Mouse (Mus musculus) left cerebral cortex, postnatal 36 days (tissue): Measurements from ENCODE around the gene Epo. TPM values are rescaled to one million over a fixed set of nuclear protein-coding genes. Genes with fewer than 3 reads are reported as not detected.

ENCODE experiments used
- microRNA-seq: library from miRNA; unstranded; fragments of <30 nt; microRNA quantifications from one replicate; pipeline ENCODE4 v1.2.0, GENCODE M21; 2022
- total RNA-seq, 2 experiments: library from RNA; stranded (reverse); gene quantifications; 2 replicates each; pipeline ENCODE4 v1.2.3; 2021

Gene Epo
- total RNA-seq, 2 experiments from 2014 or later, result not detected

Small RNA genes lying within 50 kb of the gene (microRNA-seq; reads per million reads assigned to microRNA genes)
- 3.3 reads per million, percentile 7 among the genes with 10 or more reads in this experiment for gene Mir6418

Other genes starting within 250 kb of the Epo start
- 10 to 100 TPM; 60.1 to 64.5 TPM for gene Ache, start 245.7 kb downstream of the Epo start, total RNA-seq
- gene Ufsp1, start 238.6 kb downstream of the Epo start, total RNA-seq, result 10 to 100 TPM; 11.4 to 15.0 TPM
- 100 to 1,000 TPM; 132 to 230 TPM for gene Srrt, start 225.6 kb downstream of the Epo start, total RNA-seq
- 1 to 10 TPM; 3.5 to 5.1 TPM for gene Trip6, start 218.8 kb downstream of the Epo start, total RNA-seq
- 10 to 100 TPM; 21.1 to 25.2 TPM for gene Slc12a9, start 199.6 kb downstream of the Epo start, total RNA-seq
- gene Ephb4, start 183.1 kb downstream of the Epo start, total RNA-seq, result 1 to 10 TPM; 5.3 to 6.1 TPM
- gene Zan, start 56.2 kb downstream of the Epo start, total RNA-seq, result under 1 TPM; 0.37 to 0.39 TPM
- 10 to 100 TPM; 33.6 to 36.1 TPM for gene Pop7, start 30.7 kb downstream of the Epo start, total RNA-seq
- 10 to 100 TPM; 43.8 to 63.2 TPM for gene Gigyf1, start 14.7 kb downstream of the Epo start, total RNA-seq
- gene Gnb2, start 268 bp upstream of the Epo start, total RNA-seq, result 100 to 1,000 TPM; 582 to 667 TPM
- 100 to 1,000 TPM; 109 to 115 TPM for gene Actl6b, start 20.3 kb upstream of the Epo start, total RNA-seq
- gene Tfr2, start 36.6 kb upstream of the Epo start, total RNA-seq, result 10 to 100 TPM; 10.4 to 10.9 TPM
- gene Mospd3, start 67.8 kb upstream of the Epo start, total RNA-seq, result 10 to 100 TPM; 19.4 to 26.4 TPM
- gene Pcolce, start 80.5 kb upstream of the Epo start, total RNA-seq, result 10 to 100 TPM in 1 of 2 experiments, 1 to 10 TPM in 1; 8.6 to 14.9 TPM
- under 1 TPM; 0.20 to 0.25 TPM for gene Fbxo24, start 95.8 kb upstream of the Epo start, total RNA-seq
- 10 to 100 TPM; 11.3 to 19.4 TPM for gene Lrch4, start 95.9 kb upstream of the Epo start, total RNA-seq
- 10 to 100 TPM in 1 of 2 experiments, 1 to 10 TPM in 1; 5.5 to 11.7 TPM for gene Gm20605, start 95.9 kb upstream of the Epo start, total RNA-seq
- 1 to 10 TPM; 4.2 to 7.7 TPM for gene Sap25, start 108.1 kb upstream of the Epo start, total RNA-seq
- gene Irs3, start 112.5 kb upstream of the Epo start, total RNA-seq, result under 1 TPM in 1 of 2 experiments, not detected in 1; 0.23 TPM
- 10 to 100 TPM; 41.7 to 42.0 TPM for gene Agfg2, start 151.5 kb upstream of the Epo start, total RNA-seq
- gene Nyap1, start 208.4 kb upstream of the Epo start, total RNA-seq, result 10 to 100 TPM; 70.1 to 79.5 TPM
- gene Tsc22d4, start 212.5 kb upstream of the Epo start, total RNA-seq, result 100 to 1,000 TPM; 166 to 203 TPM
- 10 to 100 TPM; 23.5 to 28.6 TPM for gene Ppp1r35, start 245.6 kb upstream of the Epo start, total RNA-seq